Mouse (Mus musculus) E14TG2a.4 (cell line): ENCODE data around the gene Esrp2.

Experiments used
- H3K27me3 ChIP-seq: 2 replicates; pipeline ENCODE4 v1.6.1; 2014; ENCODE audit warnings: low read length, control low read depth; ENCODE audit not compliant: insufficient read depth
- H3K36me3 ChIP-seq: 2 replicates; pipeline ENCODE4 v1.6.1; 2014; ENCODE audit warnings: low read length, control low read depth; ENCODE audit not compliant: insufficient read depth
- H3K4me1 ChIP-seq: replicated peaks from 2 replicates; pipeline ENCODE4 v1.6.1; 2014; ENCODE audit warnings: low read depth, low read length, control low read depth
- H3K4me3 ChIP-seq: replicated peaks from 2 replicates; pipeline ENCODE4 v1.5.1; 2014; ENCODE audit warnings: mild to moderate bottlenecking, low read length
- H3K9me3 ChIP-seq: 2 replicates; pipeline ENCODE4 v1.6.1; 2014; ENCODE audit warnings: low read length, control low read depth
- CTCF ChIP-seq: conservative IDR thresholded peaks from 2 replicates; pipeline ENCODE4 v1.5.1; 2014; ENCODE audit warnings: low read length
- NANOG ChIP-seq: IDR thresholded peaks from 2 replicates; pipeline ENCODE4 v1.6.1; 2014; ENCODE audit warnings: borderline replicate concordance, low read length, mixed read lengths
- POU5F1 ChIP-seq: IDR thresholded peaks from 2 replicates; pipeline ENCODE4 v1.6.1; 2014; ENCODE audit warnings: low read length, borderline replicate concordance

Esrp2 gene

DNA sequence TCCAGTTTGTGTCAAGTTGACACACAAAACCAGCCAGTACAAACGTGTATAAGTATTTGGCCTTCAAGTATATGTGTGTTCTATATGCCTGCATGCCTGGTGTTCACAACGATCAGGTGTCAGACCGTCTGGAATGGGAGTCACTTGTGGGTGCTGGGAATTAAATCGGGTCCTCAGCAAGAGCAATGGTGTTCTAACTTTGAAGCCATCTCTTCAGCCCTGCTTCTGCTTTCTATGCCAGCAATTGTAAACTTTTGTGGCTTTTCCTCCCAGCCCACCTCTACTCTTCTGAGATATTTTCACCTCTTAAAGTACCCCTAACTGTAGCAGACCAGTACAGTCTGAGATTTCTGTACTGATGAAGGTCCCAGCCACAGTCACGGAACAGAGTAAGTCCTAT lies 3.4 kb upstream of the Esrp2 start:
- Histone ChIP-seq H3K27me3 (peaks cover 29% of the 10 kb centered on the region), H3K9me3 (no peaks in the 10 kb centered on the region), H3K4me3 (no peak overlapping the region), H3K36me3 (no peaks in the 10 kb centered on the region), H3K4me1 (peaks cover 52% of the 10 kb centered on the region)
- TF ChIP-seq POU5F1 (no peak), NANOG (no peak)

DNA sequence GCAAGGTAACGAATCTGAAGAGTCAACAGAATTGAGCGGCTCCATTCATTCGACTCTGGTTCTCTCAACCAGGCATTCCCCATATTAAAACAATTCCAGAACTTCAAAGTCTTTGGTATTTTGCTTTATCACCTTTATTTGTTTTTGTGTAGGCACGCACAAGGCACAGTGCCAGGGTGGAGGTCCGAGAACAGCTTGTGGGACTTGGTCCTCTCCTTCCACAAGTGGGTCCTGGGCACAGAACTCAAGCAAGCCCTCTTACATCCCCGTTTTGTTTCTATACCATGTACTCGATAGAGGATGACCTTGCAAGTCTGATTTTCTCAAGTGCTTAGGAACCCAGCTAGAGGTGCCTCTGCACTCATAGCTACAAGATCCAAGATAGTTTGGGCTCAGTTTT lies 1.8 kb upstream of the Esrp2 start:
- no peaks in the 10 kb centered on the region for H3K9me3 ChIP-seq
- H3K4me1 ChIP-seq: peaks cover 68% of the 10 kb centered on the region
- TF ChIP-seq NANOG: no peak
- TF ChIP-seq CTCF: no peak
- TF ChIP-seq POU5F1: no peak
- peaks cover 9% of the 10 kb centered on the region for H3K36me3 ChIP-seq
- H3K27me3 ChIP-seq: peaks cover 40% of the 10 kb centered on the region
- peak overlapping the region; percentile 83 for H3K4me3 ChIP-seq

DNA sequence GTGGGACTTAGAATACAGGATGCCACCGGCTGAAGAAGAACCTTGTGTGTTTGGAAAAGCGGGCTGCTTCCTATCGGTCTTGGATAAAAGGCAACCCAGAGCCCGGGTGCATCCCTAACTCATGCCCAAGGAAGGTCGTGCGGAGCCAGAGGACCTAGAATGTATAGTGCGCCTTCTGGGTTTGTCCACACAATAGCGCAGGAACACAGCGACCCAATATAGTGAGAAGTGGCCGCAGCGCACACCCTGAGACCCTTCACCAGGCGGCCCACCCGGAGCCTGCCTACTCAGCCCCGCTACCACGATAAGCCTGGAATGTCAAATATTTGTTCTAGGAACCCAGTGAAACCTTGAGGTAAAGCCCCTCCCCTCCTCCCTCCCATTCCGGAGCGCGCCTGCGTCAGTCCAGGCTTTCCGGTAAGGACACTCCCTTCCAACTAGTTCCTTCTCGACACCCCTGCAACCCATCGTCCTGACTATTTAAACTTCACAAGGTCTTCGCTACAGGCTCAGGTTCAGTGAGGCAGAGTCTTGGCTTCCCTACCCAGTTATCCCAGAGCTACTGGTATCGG lies 1.2 kb upstream of the Esrp2 start:
- peaks cover 74% of the 10 kb centered on the region for H3K4me1 ChIP-seq
- H3K27me3 ChIP-seq: peaks cover 40% of the 10 kb centered on the region
- peaks cover 15% of the 10 kb centered on the region for H3K36me3 ChIP-seq
- no peaks in the 10 kb centered on the region for H3K9me3 ChIP-seq
- TF ChIP-seq POU5F1 (no peak), NANOG (no peak), CTCF (no peak)
- H3K4me3 ChIP-seq: peak overlapping the region; percentile 83

DNA sequence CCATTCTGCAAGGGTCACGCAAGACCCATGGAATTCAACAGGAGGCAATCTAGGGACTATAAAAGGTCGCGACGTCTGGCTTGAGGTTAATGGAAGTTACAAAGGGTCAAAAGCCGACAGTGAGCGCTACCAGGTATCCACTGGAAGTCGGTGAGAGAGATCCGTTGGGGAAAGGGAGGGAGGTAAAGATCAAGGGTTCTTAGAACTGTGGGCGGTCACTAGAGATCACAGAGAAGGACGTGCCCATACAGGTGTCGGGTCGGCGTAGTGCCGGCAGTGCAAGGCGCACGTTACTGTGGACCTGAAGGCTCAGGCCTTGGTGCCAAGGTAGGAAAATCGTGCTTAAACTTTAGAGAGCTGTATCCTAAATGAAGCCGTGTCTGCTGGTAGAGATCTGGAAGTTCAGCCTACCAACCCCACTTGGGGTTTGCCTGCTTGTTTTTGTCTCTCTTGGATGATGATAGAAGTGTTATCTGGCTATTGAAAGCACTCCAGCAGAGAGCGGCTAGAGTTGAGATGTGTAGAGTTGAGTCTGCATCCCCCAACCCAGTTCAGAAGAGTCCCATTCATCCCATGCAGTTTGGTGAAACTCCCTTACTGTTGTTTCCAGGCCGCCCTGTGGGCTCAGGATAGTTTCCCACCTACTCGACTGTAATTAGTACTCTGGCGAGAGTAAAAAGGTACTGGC lies 588 bp upstream of the Esrp2 start:
- H3K4me3 ChIP-seq: peak overlapping the region; percentile 83
- peaks cover 22% of the 10 kb centered on the region for H3K36me3 ChIP-seq
- H3K27me3 ChIP-seq: peaks cover 40% of the 10 kb centered on the region
- no peak for TF ChIP-seq POU5F1
- no peak for TF ChIP-seq NANOG
- TF ChIP-seq CTCF: no peak
- H3K4me1 ChIP-seq: peaks cover 80% of the 10 kb centered on the region
- no peaks in the 10 kb centered on the region for H3K9me3 ChIP-seq

DNA sequence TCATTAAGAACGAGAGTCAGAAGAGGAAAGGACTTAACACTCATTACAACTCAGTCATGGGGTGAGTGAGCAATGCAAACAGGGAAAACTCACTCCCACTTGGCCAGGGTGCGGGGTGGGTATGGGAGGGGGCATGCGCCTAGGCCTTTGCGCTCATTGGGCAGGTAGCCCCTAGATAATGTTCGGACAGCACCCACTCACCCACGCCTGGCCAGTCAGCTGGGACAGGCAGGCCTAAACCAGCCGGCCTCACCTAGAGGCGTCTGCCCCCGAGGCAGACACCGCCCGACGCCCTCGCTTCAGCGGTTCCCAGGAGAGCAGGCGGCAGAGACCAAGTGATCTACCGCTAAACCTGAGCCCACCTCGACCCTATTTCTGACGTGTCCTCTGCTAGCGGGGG lies 1.1 kb downstream of the Esrp2 start:
- H3K4me3 ChIP-seq: peak overlapping the region; percentile 83
- no peak for TF ChIP-seq CTCF
- no peak for TF ChIP-seq NANOG
- TF ChIP-seq POU5F1: no peak
- peaks cover 79% of the 10 kb centered on the region for H3K4me1 ChIP-seq
- H3K27me3 ChIP-seq: peaks cover 40% of the 10 kb centered on the region
- peaks cover 38% of the 10 kb centered on the region for H3K36me3 ChIP-seq
- no peaks in the 10 kb centered on the region for H3K9me3 ChIP-seq

DNA sequence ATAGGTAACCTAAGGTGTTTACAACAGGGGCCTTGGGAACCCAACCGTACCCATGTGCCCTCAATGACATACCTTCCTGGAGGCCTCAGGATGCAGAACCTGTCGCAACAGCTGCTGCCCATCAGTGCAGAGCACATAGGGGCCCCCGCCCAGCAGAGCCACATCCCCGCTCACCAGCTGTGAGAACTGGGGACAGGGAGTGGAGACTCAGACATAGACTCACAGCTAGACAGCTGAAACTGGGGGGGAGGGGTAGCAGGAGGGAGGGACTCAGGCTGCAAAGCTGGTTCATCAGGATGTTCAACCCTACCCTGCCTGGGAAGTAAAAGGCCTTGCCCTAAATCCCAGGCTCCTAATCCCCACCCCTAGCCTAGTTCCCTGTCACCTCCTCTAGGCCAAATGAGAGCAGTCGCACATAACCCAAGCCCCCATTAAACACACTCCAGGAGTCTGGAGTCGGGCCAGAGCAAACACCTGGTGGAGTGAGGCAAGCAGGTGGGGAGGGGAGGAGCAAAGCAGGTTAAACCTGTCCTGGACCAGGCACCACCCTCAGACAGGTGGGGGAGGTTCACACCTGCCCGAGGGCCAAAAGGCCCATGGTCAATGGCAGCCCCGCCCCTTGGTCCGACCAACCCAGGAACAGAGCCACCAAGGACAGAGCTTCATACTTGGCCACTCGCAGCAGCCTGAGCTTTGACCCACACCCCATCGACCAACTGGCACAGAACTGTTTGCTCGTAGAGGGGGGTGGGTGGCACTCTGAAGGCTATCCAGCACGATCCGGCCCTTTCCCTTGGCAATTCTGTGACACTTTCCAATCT lies 1.8 kb downstream of the Esrp2 start:
- peaks cover 40% of the 10 kb centered on the region for H3K27me3 ChIP-seq
- H3K4me1 ChIP-seq: peaks cover 73% of the 10 kb centered on the region
- peaks cover 46% of the 10 kb centered on the region for H3K36me3 ChIP-seq
- no peak for TF ChIP-seq CTCF
- TF ChIP-seq NANOG: no peak
- TF ChIP-seq POU5F1: no peak
- H3K9me3 ChIP-seq: no peaks in the 10 kb centered on the region
- H3K4me3 ChIP-seq: peak overlapping the region; percentile 83

DNA sequence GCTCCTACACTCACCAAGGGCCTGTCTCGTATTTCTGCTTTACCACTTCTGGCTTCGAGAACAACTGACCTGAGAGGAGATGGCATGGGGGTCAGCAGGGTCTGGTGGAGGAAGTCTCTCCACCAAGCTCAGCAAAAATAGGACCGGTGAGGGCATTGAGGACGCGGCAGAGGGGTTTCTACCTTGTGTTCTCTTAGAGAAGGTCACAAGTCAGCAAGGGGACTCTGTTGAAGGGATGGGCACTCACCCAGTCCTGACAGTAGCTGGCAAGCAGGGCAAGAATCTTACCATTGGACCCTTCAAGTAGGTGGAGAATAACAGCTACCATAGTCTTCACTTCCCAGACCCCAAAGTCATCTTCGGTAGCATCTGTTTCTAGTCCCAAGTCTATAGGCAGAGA lies 2.8 kb downstream of the Esrp2 start:
- Histone ChIP-seq H3K27me3 (peaks cover 40% of the 10 kb centered on the region), H3K4me3 (peak overlapping the region; percentile 83), H3K9me3 (no peaks in the 10 kb centered on the region), H3K36me3 (peaks cover 56% of the 10 kb centered on the region), H3K4me1 (peaks cover 63% of the 10 kb centered on the region)
- TF ChIP-seq NANOG (no peak), CTCF (no peak), POU5F1 (no peak)

DNA sequence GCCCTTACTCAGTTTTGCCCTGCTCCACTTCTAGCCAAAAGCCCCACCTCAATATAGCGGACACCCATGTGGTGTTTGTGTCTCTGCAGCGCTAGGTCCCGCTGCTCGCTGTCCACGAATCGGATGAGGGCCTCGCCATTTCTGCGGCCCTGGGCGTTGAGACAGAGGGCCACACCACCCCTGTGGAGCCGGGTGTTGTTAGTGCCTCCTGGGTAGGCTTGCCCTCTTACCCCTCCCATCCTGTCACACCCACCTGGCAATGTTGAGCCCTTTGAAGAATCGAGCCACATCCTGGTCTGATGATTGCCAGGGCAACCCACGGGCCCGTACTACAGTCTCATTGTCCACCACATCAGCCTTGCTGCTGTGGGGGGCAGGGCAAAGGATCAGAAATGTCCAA lies 3.2 kb downstream of the Esrp2 start:
- Histone ChIP-seq H3K36me3 (peaks cover 60% of the 10 kb centered on the region), H3K27me3 (peaks cover 40% of the 10 kb centered on the region), H3K4me3 (peak overlapping the region; percentile 67), H3K4me1 (peaks cover 59% of the 10 kb centered on the region), H3K9me3 (no peaks in the 10 kb centered on the region)
- TF ChIP-seq CTCF: no peak
- TF ChIP-seq POU5F1: no peak
- no peak for TF ChIP-seq NANOG
